Mouse (Mus musculus) ES-E14 (cell line): ENCODE measurements around the gene Hist1h2bh. TPM values are rescaled to one million over a fixed set of nuclear protein-coding genes. Genes with fewer than 3 reads are reported as not detected.
A peak's percentile ranks its signal among the peaks of the same experiment; 100 is the strongest.

Source experiments
- DNase-seq: peaks from one replicate; pipeline ENCODE4 v3.0.0-alpha.2; 2013; ENCODE audit warnings: low read depth, low spot score
- H3K27ac ChIP-seq: 2 replicates; pipeline ENCODE4 v1.5.1; 2012; ENCODE audit warnings: low read depth, mild to moderate bottlenecking, low read length, moderate library complexity, mixed read lengths; ENCODE audit not compliant: poor library complexity, insufficient read depth, severe bottlenecking
- H3K36me3 ChIP-seq: 2 replicates; pipeline ENCODE4 v1.6.1; 2012; ENCODE audit warnings: mild to moderate bottlenecking, low read length, moderate library complexity, mixed read lengths; ENCODE audit not compliant: control insufficient read depth, poor library complexity, insufficient read depth, severe bottlenecking
- H3K4me1 ChIP-seq, 2 experiments: fragments of 150-350 bp in 1 of 2; sonication (generic) in 1 of 2; 2 replicates each; pipeline ENCODE4 v1.6.1; 2012; ENCODE audit warnings: low read length in 2 of 2, mild to moderate bottlenecking in 1 of 2, mixed read lengths in 1 of 2; ENCODE audit not compliant: control insufficient read depth in 2 of 2, insufficient read depth in 2 of 2, poor library complexity in 1 of 2
- H3K4me3 ChIP-seq, 2 experiments: fragments of 150-350 bp in 1 of 2; sonication (generic) in 1 of 2; 2 replicates each; pipeline ENCODE4 v1.5.1; 2012; ENCODE audit warnings: low read length in 2 of 2, low read depth in 1 of 2, mild to moderate bottlenecking in 1 of 2, mixed read lengths in 1 of 2; ENCODE audit not compliant: insufficient read depth in 1 of 2, poor library complexity in 1 of 2, severe bottlenecking in 1 of 2
- H3K9ac ChIP-seq: 2 replicates; pipeline ENCODE4 v1.6.1; 2012; ENCODE audit warnings: low read depth, mild to moderate bottlenecking, low read length, mixed read lengths; ENCODE audit not compliant: poor library complexity, insufficient read depth, severe bottlenecking
- H3K9me3 ChIP-seq: fragments of 150-350 bp; sonication (generic); 2 replicates; pipeline ENCODE4 v1.6.1; 2012; ENCODE audit warnings: low read depth, mild to moderate bottlenecking, low read length; ENCODE audit not compliant: control insufficient read depth, insufficient read depth
- CHD2 ChIP-seq: IDR thresholded peaks from 2 replicates; pipeline ENCODE4 v1.6.1; 2014; ENCODE audit warnings: mild to moderate bottlenecking, low read depth, low read length, inconsistent platforms
- HCFC1 ChIP-seq: IDR thresholded peaks from 2 replicates; pipeline ENCODE4 v1.6.1; 2012; ENCODE audit warnings: low read length, inconsistent platforms, borderline replicate concordance; ENCODE audit not compliant: insufficient read depth
- MAFK ChIP-seq: IDR thresholded peaks from 2 replicates; pipeline ENCODE4 v1.6.1; 2014; ENCODE audit warnings: mild to moderate bottlenecking, low read depth, low read length, inconsistent platforms; ENCODE audit not compliant: insufficient read depth
- ZC3H11A ChIP-seq: IDR thresholded peaks from 2 replicates; pipeline ENCODE4 v1.6.1; 2012; ENCODE audit warnings: low read depth, mild to moderate bottlenecking, inconsistent platforms, low read length, borderline replicate concordance
- ZNF384 ChIP-seq: IDR thresholded peaks from 2 replicates; pipeline ENCODE4 v1.6.1; 2012; ENCODE audit warnings: low read depth, low read length, inconsistent platforms
- in situ Hi-C, 2 experiments: fragments of 600-800 bp; cut with MboI; formaldehyde crosslinking; loops; one replicate each; pipeline ENCODE4 v1.15.1; 2025; ENCODE audit warnings: low sequenced_read_pairs in 2 of 2, inconsistent platforms in 1 of 2; ENCODE audit not compliant: unreplicated experiment in 2 of 2
- total RNA-seq: library from RNA; depleted of rRNA; stranded (reverse); fragments of 300-350 nt; gene quantifications from 2 replicates; pipeline ENCODE4 v1.2.3, GENCODE M21; 2012

Gene Hist1h2bh
- total RNA-seq, 1 experiment, result 146 TPM

DNA sequence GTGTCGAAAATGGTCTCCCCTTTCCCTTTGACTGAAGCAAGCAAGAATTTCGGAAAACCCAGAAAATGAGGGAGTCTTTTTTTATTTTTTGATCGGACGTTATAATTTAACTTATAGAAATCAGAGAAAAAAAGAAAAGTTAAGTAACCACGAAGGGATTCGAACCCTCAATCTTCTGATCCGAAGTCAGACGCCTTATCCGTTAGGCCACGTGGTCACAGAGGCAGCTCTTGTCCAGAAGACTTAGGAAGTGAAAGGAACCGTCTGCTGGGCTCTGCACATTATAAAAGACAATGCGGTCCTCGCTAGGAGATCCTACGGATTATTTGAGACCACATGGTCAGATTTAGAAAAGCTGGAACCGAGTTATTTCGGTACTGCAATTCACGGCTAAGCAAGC, 16.9 kb downstream of the Hist1h2bh start:
- Histone ChIP-seq H3K9me3 (no peaks in the 10 kb centered on the region), H3K27ac (no peak overlapping the region), H3K36me3 (no peaks in the 10 kb centered on the region), H3K4me1 (no peaks in the 10 kb centered on the region; a peak in 1 of 4 replicates), H3K9ac (peak overlapping the region; percentile 64; the same call in 1 of the 2 replicates), H3K4me3 (peak overlapping the region; percentile 60 to 64)
- 0 out of 2 replicates have a peak, but pooled peaks have one; percentile 54 for TF ChIP-seq ZNF384
- TF ChIP-seq HCFC1, result no peak
- peak; percentile 84 for TF ChIP-seq MAFK
- no peak for DNase-seq
- in situ Hi-C loops, result loop anchor here (10.0 to 25.0 kb wide), 2 partner anchors 1489 to 1602 kb away; partner anchors contain the start of genes Hist1h2ag (in 1 of the 2), Hist1h2ah (in 1 of the 2), Hist1h2bj (in 1 of the 2) and Hist1h2bk (in 1 of the 2)

DNA sequence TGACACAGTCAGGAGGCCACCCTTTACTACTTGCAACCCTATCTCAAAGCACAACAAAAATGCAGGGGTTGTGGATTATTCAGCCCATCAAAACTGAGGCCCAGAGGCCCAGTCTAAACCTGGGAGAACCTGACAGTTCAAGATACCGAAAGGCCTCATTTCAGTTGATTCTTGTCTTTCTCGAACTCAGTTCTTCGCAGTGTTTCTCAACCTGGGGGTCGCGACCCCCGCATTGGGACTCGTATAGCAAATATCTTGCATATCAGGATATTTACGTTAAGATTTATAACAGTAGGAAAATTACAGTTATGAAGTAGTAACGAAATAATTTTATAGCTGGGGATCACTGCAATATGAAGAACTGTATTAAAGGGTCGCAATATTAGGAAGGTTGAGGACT, 17.3 kb downstream of the Hist1h2bh start:
- Histone ChIP-seq H3K4me1 (no peaks in the 10 kb centered on the region; a peak in 1 of 4 replicates), H3K9ac (no peak overlapping the region), H3K9me3 (no peaks in the 10 kb centered on the region), H3K27ac (no peak overlapping the region), H3K36me3 (no peaks in the 10 kb centered on the region), H3K4me3 (peak overlapping the region; percentile 53 to 60)
- DNase-seq, result no peak
- in situ Hi-C loops, result loop anchor here (10.0 to 25.0 kb wide), 2 partner anchors 1489 to 1601 kb away; partner anchors contain the start of genes Hist1h2ag (in 1 of the 2), Hist1h2ah (in 1 of the 2), Hist1h2bj (in 1 of the 2) and Hist1h2bk (in 1 of the 2)
- TF ChIP-seq CHD2 (peak; percentile 97), ZNF384 (no peak)

GRCm38 (mm10) chr13:23524654-23525053, 18.5 kb downstream of the Hist1h2bh start:
- TF ChIP-seq HCFC1, result no peak
- no peak for TF ChIP-seq CHD2
- TF ChIP-seq ZC3H11A, result peak; percentile 91
- TF ChIP-seq ZNF384, result peak; percentile 81
- Histone ChIP-seq H3K4me3 (no peak overlapping the region), H3K9ac (no peak overlapping the region)

GRCm38 (mm10) chr13:23523976-23524375, 19.2 kb downstream of the Hist1h2bh start:
- Histone ChIP-seq H3K36me3 (no peaks in the 10 kb centered on the region), H3K27ac (no peak overlapping the region), H3K9me3 (no peaks in the 10 kb centered on the region), H3K4me1 (no peaks in the 10 kb centered on the region), H3K9ac (no peak overlapping the region), H3K4me3 (no peak overlapping the region)
- in situ Hi-C loops, result loop anchor here (10.0 to 25.0 kb wide), 2 partner anchors 212 to 1599 kb away; no protein-coding TSS in a partner anchor
- DNase-seq, result no peak
- TF ChIP-seq HCFC1 (no peak), CHD2 (no peak), ZNF384 (no peak)

More at GRCm38 (mm10) chr13:23524654-23525053, 18.5 kb downstream of the Hist1h2bh start:
- Histone ChIP-seq H3K9me3 (no peaks in the 10 kb centered on the region), H3K36me3 (no peaks in the 10 kb centered on the region), H3K4me1 (no peaks in the 10 kb centered on the region; a peak in 1 of 4 replicates), H3K27ac (no peak overlapping the region)
- no peak for DNase-seq
- in situ Hi-C loops, result loop anchor here (10.0 to 25.0 kb wide), 3 partner anchors 212 to 1600 kb away; partner anchors contain the start of genes Hist1h2ag (in 1 of the 2), Hist1h2ah (in 1 of the 2), Hist1h2bj (in 1 of the 2) and Hist1h2bk (in 1 of the 2)

DNA sequence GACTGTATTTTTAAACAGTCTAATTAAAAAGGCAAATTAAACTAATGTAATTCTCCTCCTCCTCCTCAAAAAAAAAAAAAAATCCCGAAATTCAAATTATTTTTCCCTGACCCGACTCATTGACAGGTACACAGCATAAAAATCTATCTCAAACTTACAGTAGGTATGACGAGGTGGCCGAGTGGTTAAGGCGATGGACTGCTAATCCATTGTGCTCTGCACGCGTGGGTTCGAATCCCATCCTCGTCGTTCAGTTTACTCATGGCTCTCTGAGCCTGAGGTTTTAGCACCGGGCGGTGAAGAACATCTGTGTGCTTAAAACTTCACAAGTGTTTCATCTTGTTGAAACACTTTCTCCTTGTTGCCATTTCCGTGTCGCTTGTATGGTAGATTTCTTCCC, 21.5 kb downstream of the Hist1h2bh start:
- in situ Hi-C loops, result loop anchor here (10.0 to 25.0 kb wide), 2 partner anchors 209 to 1597 kb away; no protein-coding TSS in a partner anchor
- H3K27ac ChIP-seq, result no peak overlapping the region
- TF ChIP-seq ZC3H11A (no peak), MAFK (peak; percentile 91), HCFC1 (no peak), CHD2 (no peak), ZNF384 (0 out of 2 replicates have a peak, but pooled peaks have one; percentile 11)
- H3K9me3 ChIP-seq, result no peaks in the 10 kb centered on the region
- H3K9ac ChIP-seq, result no peak overlapping the region
- 0 out of 4 replicates have a peak overlapping the region, but pooled peaks of 1 of the 2 experiments have one; percentile 3 for H3K4me3 ChIP-seq
- no peaks in the 10 kb centered on the region for H3K4me1 ChIP-seq
- DNase-seq, result no peak
- no peaks in the 10 kb centered on the region for H3K36me3 ChIP-seq
